Mouse (Mus musculus) midbrain, embryonic 16.5 days (tissue): ENCODE data around the gene Adss. TPM values are rescaled to one million over a fixed set of nuclear protein-coding genes. Genes with fewer than 3 reads are reported as not detected.
"Not testable (repeated sequence)": the region's sequence is repeated elsewhere in the genome, so short reads cannot be mapped to it uniquely, and the experiment has no call there.

ENCODE experiments used
- ATAC-seq: fragments of 200-750 bp; cut with Nextera tagmentation; 2 replicates; pipeline ENCODE4 v1.8.0; 2017; ENCODE audit warnings: moderate TSS enrichment
- H3K27ac ChIP-seq: fragments of 300-500 bp; sonication (generic); 2 replicates; pipeline ENCODE4 v1.5.1; 2014; ENCODE audit warnings: mild to moderate bottlenecking, low read length, mixed read lengths
- H3K27me3 ChIP-seq: fragments of 300-500 bp; sonication (generic); 2 replicates; pipeline ENCODE4 v1.6.1; 2014; ENCODE audit warnings: low read depth, low read length, mixed read lengths; ENCODE audit not compliant: control insufficient read depth, insufficient read depth
- H3K36me3 ChIP-seq: fragments of 300-500 bp; sonication (generic); 2 replicates; pipeline ENCODE4 v1.6.1; 2014; ENCODE audit warnings: mild to moderate bottlenecking, low read length, moderate library complexity, mixed read lengths; ENCODE audit not compliant: control insufficient read depth, insufficient read depth
- H3K4me1 ChIP-seq: fragments of 300-500 bp; sonication (generic); 2 replicates; pipeline ENCODE4 v1.6.1; 2014; ENCODE audit warnings: mild to moderate bottlenecking, low read length, mixed read lengths; ENCODE audit not compliant: control insufficient read depth, insufficient read depth
- H3K4me2 ChIP-seq: fragments of 300-500 bp; sonication (generic); 2 replicates; pipeline ENCODE4 v1.6.1; 2014; ENCODE audit warnings: mild to moderate bottlenecking, low read length, mixed read lengths
- H3K4me3 ChIP-seq: fragments of 300-500 bp; sonication (generic); 2 replicates; pipeline ENCODE4 v1.5.1; 2014; ENCODE audit warnings: low read depth, mild to moderate bottlenecking, low read length, moderate library complexity, mixed read lengths
- H3K9ac ChIP-seq: fragments of 300-500 bp; sonication (generic); 2 replicates; pipeline ENCODE4 v1.6.1; 2014; ENCODE audit warnings: low read depth, low read length, mixed read lengths
- H3K9me3 ChIP-seq: fragments of 300-500 bp; sonication (generic); replicated peaks from 2 replicates; pipeline ENCODE4 v1.6.1; 2014; ENCODE audit warnings: mild to moderate bottlenecking, low read length, mixed read lengths; ENCODE audit not compliant: control insufficient read depth, poor library complexity, severe bottlenecking
- WGBS: fragments of 180-500 bp; shearing (Covaris S2); extraction: QIAGEN DNeasy Blood & Tissue Kit; methylation state at CpG from one replicate; pipeline ENCODE4 v1.1.7; 2014; 5-methylcytosine and 5-hydroxymethylcytosine counted together
- polyA plus RNA-seq: library from polyadenylated mRNA; unstranded; fragments of >200 nt; fragmentation: Nextera tagmentation; extraction: Ambion mirVana; gene quantifications from 2 replicates; pipeline ENCODE4 v1.2.1, GENCODE M21; 2015

Adss gene
- polyA plus RNA-seq: 54.7 and 54.8 TPM in 2 replicates

GRCm38 (mm10) chr1:177796193-177796939 lies at the start of gene Adss:
Gene Adss (minus strand): TSS chr1:177796511.
- Histone ChIP-seq H3K9ac (peak within 1 kb of the TSS; percentile 91), H3K36me3 (no peaks in the 10 kb centered on the region), H3K27me3 (no peaks in the 10 kb centered on the region), H3K9me3 (no peaks in the 10 kb centered on the region), H3K4me3 (peak within 1 kb of the TSS; percentile 96), H3K27ac (peak within 1 kb of the TSS; percentile 90), H3K4me1 (peaks cover 10% of the 10 kb centered on the region), H3K4me2 (peak within 1 kb of the TSS; percentile 75)
- peak; percentile 99 for ATAC-seq
- WGBS: under 1% methylated on average over 55 of the region's 64 CpGs

GRCm38 (mm10) chr1:177845812-177846211 lies 49.5 kb upstream of the Adss start:
- H3K9me3 ChIP-seq, H3K9ac ChIP-seq, H3K4me3 ChIP-seq, H3K36me3 ChIP-seq, H3K27me3 ChIP-seq, H3K4me2 ChIP-seq, H3K27ac ChIP-seq, H3K4me1 ChIP-seq, ATAC-seq: not testable (repeated sequence)
- 60% methylated on average over 3 of the region's 3 CpGs for WGBS

- not testable (repeated sequence) for H3K4me3 ChIP-seq, H3K4me2 ChIP-seq, H3K36me3 ChIP-seq, ATAC-seq, H3K4me1 ChIP-seq, H3K27ac ChIP-seq, H3K9me3 ChIP-seq, H3K9ac ChIP-seq, H3K27me3 ChIP-seq
- 75% methylated on average over 4 of the region's 4 CpGs for WGBS
Observed at GRCm38 (mm10) chr1:177827776-177828175, 31.5 kb upstream of the Adss start.

GRCm38 (mm10) chr1:177806772-177807171 lies 10.5 kb upstream of the Adss start:
- H3K4me1 ChIP-seq, H3K36me3 ChIP-seq, H3K27me3 ChIP-seq, H3K27ac ChIP-seq, ATAC-seq, H3K4me2 ChIP-seq, H3K4me3 ChIP-seq, H3K9me3 ChIP-seq, H3K9ac ChIP-seq: not testable (repeated sequence)
- 17% methylated on average over 1 of the region's 1 CpGs for WGBS

GRCm38 (mm10) chr1:177803511-177803910 lies 7.2 kb upstream of the Adss start:
- H3K9me3 ChIP-seq: no peaks in the 10 kb centered on the region
- H3K4me1 ChIP-seq: no peaks in the 10 kb centered on the region
- WGBS: 81% methylated on average over 2 of the region's 2 CpGs
- H3K36me3 ChIP-seq: no peaks in the 10 kb centered on the region
- no peak overlapping the region for H3K27ac ChIP-seq
- ATAC-seq: no peak
- no peaks in the 10 kb centered on the region for H3K27me3 ChIP-seq
- no peak overlapping the region for H3K4me2 ChIP-seq
- H3K9ac ChIP-seq: no peak overlapping the region
- H3K4me3 ChIP-seq: no peak overlapping the region

DNA sequence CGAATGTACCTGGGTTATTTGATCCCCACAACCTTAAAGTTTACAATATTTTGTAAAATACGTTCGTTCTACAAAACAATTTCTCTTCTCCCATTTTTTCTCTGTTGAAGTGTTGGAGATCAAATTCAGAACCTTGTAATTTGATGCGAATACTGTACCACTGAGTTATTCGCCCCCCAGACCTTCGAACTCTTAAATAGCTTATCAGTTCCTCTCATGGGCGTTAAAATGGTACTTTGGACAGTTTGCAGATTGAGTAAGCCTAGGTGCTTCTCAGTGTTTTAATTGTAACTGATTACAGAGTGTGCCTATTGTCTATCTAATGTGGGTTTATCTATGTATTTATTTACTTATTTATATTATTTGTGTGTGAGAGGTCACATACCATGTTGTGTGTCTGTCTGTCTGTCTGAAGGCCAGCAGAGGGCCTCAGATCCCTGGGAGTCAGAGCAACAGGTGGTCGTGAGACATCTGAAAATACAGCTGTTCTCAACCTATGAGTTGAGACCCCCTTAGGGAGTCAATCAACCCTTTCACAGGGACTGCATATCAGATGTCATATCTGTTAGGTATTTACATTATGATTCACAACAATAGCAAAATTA lies 942 bp upstream of the Adss start:
- no peak for ATAC-seq
- WGBS: 79% methylated on average over 8 of the region's 8 CpGs

DNA sequence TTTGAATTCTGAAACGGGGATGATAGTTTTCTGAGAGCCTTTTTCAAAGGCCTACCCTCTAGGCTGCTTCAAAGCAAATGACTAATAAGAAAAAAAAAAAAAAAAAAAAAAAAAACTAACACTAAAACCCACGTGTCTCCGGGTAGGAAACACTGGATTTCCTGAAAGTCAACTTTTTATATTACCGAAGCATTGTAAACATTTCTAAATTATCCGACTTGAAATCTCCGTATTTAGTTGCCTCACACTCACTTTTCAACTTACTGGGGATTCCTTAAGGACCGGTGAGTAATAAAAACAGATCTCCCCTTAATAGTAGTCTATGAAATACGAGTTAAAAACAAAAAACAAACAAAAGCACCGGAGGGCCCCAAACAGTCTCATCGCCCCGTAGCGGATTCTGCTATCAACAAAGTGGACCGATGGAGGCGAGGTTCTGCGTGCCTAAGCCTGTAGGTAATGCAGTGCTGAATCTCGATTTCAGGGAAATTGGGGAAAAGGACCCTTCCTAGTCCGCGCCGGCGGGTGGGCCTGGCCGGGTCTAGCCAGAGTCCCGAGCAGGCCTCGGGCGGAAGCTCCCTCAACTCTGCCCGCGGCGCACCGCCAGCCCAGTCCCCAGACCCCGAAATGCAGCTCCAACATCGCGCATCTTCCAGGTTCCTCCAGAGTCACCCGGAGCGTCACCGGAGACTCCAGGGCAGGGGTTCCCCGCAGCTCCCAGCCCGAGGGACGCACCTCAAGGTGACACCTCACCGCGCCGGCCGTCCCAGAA lies 704 bp downstream of the Adss start:
- Histone ChIP-seq H3K27me3 (no peaks in the 10 kb centered on the region), H3K9me3 (no peaks in the 10 kb centered on the region), H3K4me3 (peak overlapping the region; percentile 96), H3K4me1 (peaks cover 10% of the 10 kb centered on the region), H3K4me2 (peak overlapping the region; percentile 75), H3K9ac (peak overlapping the region; percentile 91), H3K36me3 (no peaks in the 10 kb centered on the region), H3K27ac (peak overlapping the region; percentile 90)
- WGBS: under 1% methylated on average over 41 of the region's 41 CpGs
- ATAC-seq: peak; percentile 59

More for the DNA sequence above, 942 bp upstream of the Adss start:
- Histone ChIP-seq H3K27me3 (no peaks in the 10 kb centered on the region), H3K27ac (no peak overlapping the region), H3K9me3 (no peaks in the 10 kb centered on the region), H3K4me2 (peak overlapping the region; percentile 75), H3K36me3 (no peaks in the 10 kb centered on the region), H3K9ac (no peak overlapping the region), H3K4me1 (peaks cover 10% of the 10 kb centered on the region), H3K4me3 (no peak overlapping the region)

DNA sequence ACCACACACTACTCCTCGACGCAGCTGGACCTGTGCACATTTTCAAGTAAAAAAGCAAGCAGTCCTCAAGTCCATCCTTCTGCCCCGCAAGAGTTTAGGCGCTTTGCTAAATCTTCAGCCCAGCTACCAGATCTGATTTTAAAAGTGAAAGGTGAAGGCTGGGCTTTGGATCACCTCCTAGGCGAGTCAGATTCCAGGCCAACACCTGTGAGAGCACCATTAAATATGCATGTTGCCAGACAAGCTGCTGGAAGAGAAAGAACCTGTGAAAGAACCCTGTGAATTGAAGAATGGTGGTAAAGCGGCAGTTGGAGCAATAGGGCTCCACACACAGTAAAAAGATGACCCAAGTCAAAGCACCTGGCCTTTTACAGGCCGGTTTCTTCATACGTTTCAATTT lies 1.4 kb downstream of the Adss start:
- H3K4me3 ChIP-seq: peak overlapping the region; percentile 96
- H3K27ac ChIP-seq: no peak overlapping the region
- 10% methylated on average over 8 of the region's 8 CpGs for WGBS
- peak overlapping the region; percentile 75 for H3K4me2 ChIP-seq
- no peaks in the 10 kb centered on the region for H3K27me3 ChIP-seq
- peaks cover 10% of the 10 kb centered on the region for H3K4me1 ChIP-seq
- no peaks in the 10 kb centered on the region for H3K36me3 ChIP-seq
- H3K9me3 ChIP-seq: no peaks in the 10 kb centered on the region
- H3K9ac ChIP-seq: peak overlapping the region; percentile 56
- ATAC-seq: no peak

DNA sequence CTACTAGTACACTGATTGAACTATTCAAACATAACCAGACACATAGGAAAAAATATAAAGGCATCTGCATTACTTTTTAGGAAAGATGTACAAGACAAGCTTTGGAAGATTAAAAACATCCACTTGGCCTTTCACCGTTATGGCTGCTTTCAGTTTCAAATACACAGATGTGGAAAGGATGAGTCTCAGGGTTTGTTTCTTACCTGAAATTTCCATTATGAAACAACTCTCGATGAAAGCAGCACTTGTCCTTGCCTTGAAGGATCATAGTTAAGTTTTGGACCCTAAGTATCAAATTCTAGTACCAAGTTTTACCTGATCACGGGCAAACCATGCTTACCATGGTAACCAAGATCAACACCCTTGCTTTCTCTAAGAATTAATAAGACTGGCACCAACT lies 3.5 kb downstream of the Adss start:
- Histone ChIP-seq H3K4me3 (no peak overlapping the region), H3K9ac (no peak overlapping the region), H3K4me1 (peaks cover 10% of the 10 kb centered on the region), H3K9me3 (no peaks in the 10 kb centered on the region; the same call in 1 of the 2 replicates), H3K27ac (no peak overlapping the region), H3K27me3 (no peaks in the 10 kb centered on the region), H3K36me3 (no peaks in the 10 kb centered on the region), H3K4me2 (no peak overlapping the region)
- no peak for ATAC-seq
- WGBS: 95% methylated on average over 3 of the region's 3 CpGs
